Mouse (Mus musculus) forebrain, embryonic 11.5 days (tissue): ENCODE data around the gene U2surp. TPM values are rescaled to one million over a fixed set of nuclear protein-coding genes. Genes with fewer than 3 reads are reported as not detected.

ENCODE experiments used
- ATAC-seq: fragments of 200-750 bp; cut with Nextera tagmentation; replicated peaks from 2 replicates; pipeline ENCODE4 v1.8.0; 2017; ENCODE audit warnings: moderate TSS enrichment; ENCODE audit not compliant: low FRiP score
- DNase-seq: peaks from one replicate; pipeline ENCODE4 v3.0.0-alpha.2; 2017; ENCODE audit warnings: low spot score
- H3K27ac ChIP-seq: fragments of 300-500 bp; sonication (generic); 2 replicates; pipeline ENCODE4 v1.5.1; 2014; ENCODE audit warnings: low read depth, low read length
- H3K27me3 ChIP-seq: fragments of 300-500 bp; sonication (generic); 2 replicates; pipeline ENCODE4 v1.6.1; 2014; ENCODE audit warnings: mild to moderate bottlenecking, low read length, mixed read lengths; ENCODE audit not compliant: control insufficient read depth, insufficient read depth
- H3K36me3 ChIP-seq: fragments of 300-500 bp; sonication (generic); 2 replicates; pipeline ENCODE4 v1.6.1; 2014; ENCODE audit warnings: mild to moderate bottlenecking, low read length, moderate library complexity, mixed read lengths; ENCODE audit not compliant: control insufficient read depth, insufficient read depth
- H3K4me1 ChIP-seq: fragments of 300-500 bp; sonication (generic); replicated peaks from 2 replicates; pipeline ENCODE4 v1.6.1; 2014; ENCODE audit warnings: low read length, mixed read lengths; ENCODE audit not compliant: control insufficient read depth, insufficient read depth
- H3K4me2 ChIP-seq: fragments of 300-500 bp; sonication (generic); 2 replicates; pipeline ENCODE4 v1.6.1; 2014; ENCODE audit warnings: low read depth, mild to moderate bottlenecking, low read length, moderate library complexity, mixed read lengths; ENCODE audit not compliant: severe bottlenecking
- H3K4me3 ChIP-seq: fragments of 300-500 bp; sonication (generic); 2 replicates; pipeline ENCODE4 v1.5.1; 2014; ENCODE audit warnings: low read depth, low read length
- H3K9ac ChIP-seq: fragments of 300-500 bp; sonication (generic); 2 replicates; pipeline ENCODE4 v1.6.1; 2014; ENCODE audit warnings: low read length
- H3K9me3 ChIP-seq: fragments of 300-500 bp; sonication (generic); 2 replicates; pipeline ENCODE4 v1.6.1; 2016; ENCODE audit warnings: low read length, mixed read lengths; ENCODE audit not compliant: control insufficient read depth
- WGBS: fragments of 180-500 bp; shearing (Covaris S2); extraction: QIAGEN DNeasy Blood & Tissue Kit; methylation state at CpG from one replicate; pipeline ENCODE4 v1.1.7; 2014; 5-methylcytosine and 5-hydroxymethylcytosine counted together
- polyA plus RNA-seq: library from polyadenylated mRNA; unstranded; fragments of >200 nt; fragmentation: Nextera tagmentation; extraction: Ambion mirVana; gene quantifications from 2 replicates; pipeline ENCODE4 v1.2.1, GENCODE M21; 2014

Gene U2surp
- polyA plus RNA-seq, 1 experiment from 2014 or later, result 159 TPM

DNA sequence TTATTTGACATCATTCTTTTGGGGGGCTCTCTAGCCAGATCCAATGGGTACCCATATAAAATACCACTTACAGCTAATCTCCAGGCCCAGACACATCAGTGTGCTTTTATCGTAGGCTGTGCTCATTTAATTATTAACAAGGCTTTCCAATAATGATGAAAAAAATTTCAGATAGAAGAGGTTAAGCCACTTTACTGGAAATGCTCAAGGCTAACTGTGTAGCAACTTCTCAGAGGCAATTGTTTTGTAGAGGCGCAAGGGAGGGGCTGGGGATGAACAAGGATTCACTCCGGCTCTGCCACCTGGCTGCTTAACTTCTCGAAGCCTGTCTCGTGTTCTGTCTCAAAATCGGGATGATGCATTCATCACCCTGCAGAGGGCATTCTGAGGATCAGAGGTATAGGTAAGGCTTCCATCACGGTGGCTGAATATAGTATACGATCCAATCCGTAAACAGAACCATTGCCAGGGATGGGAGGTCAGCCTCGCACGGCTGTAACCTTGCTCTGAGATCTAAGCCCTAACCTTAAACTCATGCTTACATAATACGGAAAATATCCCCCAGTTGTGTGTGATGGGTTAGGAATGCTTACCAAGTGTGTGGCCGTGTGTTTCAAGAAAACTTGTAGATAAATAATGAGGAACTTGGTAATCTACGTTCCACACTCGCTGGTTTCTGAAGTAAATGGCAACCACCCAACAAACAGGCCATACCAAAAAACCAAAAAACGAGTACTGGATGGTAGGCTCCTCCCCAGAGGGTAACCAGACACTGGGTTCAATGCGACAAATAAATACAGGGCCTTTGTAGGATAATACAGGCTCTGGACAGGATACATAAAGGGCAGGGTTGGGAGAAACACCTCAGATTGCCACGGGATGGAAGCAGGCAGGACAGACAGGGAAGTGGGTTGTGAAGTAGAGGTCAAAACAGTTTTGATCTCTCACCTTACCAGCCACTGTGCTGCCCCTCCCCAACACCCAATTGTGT lies 42.7 kb upstream of the U2surp start:
- no peak overlapping the region for H3K4me2 ChIP-seq
- DNase-seq (no peak), ATAC-seq (no peak)
- peaks cover 20% of the 10 kb centered on the region for H3K27me3 ChIP-seq
- no peaks in the 10 kb centered on the region for H3K36me3 ChIP-seq
- H3K4me3 ChIP-seq, result no peak overlapping the region
- no peaks in the 10 kb centered on the region for H3K9me3 ChIP-seq
- H3K27ac ChIP-seq, result no peak overlapping the region
- H3K9ac ChIP-seq, result no peak overlapping the region
- peaks cover 3% of the 10 kb centered on the region; the same call in 1 of the 2 replicates for H3K4me1 ChIP-seq
- 87% methylated on average over 18 of the region's 18 CpGs for WGBS

DNA sequence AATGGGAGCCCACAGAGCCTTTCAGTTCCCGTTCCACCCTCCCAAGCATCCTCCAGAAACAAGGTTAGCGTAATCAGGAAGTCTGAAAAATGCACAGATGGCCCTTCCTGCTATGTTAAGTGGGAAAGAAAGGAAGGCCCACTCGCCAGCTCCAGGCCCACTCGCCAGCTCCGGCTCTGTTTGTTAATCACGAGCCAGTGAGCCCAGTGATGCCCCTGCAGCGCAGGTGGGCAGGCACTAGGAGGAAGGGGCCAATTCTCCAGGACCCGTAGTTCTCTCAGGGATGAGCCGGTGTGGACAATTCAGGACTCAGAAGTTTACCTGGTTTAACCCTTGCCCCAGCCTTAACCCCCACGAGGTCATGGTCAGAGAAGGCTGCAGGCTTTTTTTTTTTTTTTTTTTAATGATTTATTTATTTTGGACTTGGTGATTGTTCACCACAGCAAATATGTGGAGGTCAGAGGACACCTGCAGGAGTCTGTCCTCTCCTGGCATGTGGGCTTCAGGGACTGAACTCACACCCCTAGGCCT lies 40.4 kb upstream of the U2surp start:
- Histone ChIP-seq H3K27ac (no peak overlapping the region), H3K4me1 (no peaks in the 10 kb centered on the region), H3K4me3 (no peak overlapping the region), H3K36me3 (no peaks in the 10 kb centered on the region), H3K4me2 (no peak overlapping the region), H3K9ac (no peak overlapping the region), H3K9me3 (no peaks in the 10 kb centered on the region), H3K27me3 (peaks cover 2% of the 10 kb centered on the region)
- DNase-seq (no peak), ATAC-seq (no peak)
- WGBS, result 70% methylated on average over 10 of the region's 10 CpGs

DNA sequence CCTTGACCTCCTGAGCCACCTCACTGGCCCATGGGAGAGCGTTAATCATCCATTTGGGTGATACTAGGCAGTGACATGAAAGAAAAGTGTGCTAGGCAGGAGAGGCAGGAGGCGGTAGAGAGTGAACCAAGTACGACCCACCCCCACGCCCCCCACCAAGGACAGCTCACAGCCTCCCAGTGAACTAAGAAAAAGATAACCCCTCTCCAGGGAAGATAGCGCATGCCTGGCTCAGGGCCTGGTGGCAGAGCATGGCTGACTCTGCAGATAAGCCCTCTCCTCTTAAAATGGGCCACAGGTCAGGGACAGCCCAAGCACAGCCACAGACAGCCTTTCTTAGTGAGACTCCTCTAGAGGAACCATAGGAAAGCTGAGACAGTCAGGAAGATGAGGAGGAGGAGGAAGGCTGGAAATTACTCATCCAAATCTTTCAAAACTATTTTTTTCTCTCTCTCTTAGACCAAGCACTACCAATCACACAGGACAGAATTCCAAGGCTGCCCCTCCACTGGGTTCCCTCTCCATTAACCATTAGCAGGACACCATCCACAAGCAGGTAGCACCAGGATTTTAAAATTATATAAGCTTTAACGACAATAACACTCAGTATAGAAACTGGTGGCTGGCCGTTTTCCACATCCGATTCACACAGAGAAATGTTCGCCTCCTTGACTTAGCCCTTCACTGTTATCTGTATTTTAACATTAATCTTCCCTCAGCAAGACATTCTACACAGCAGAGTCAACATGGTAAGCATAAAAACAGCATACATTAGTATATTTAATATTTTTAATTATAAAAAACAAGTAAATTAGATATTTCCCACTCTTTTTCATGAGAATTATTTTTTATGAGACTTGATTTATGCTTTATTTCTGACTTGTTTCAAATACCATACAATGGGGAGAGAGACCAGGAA lies 39.3 kb upstream of the U2surp start:
- Histone ChIP-seq H3K27ac (no peak overlapping the region), H3K36me3 (no peaks in the 10 kb centered on the region), H3K4me1 (no peaks in the 10 kb centered on the region), H3K4me3 (no peak overlapping the region), H3K27me3 (no peaks in the 10 kb centered on the region), H3K9ac (no peak overlapping the region), H3K4me2 (no peak overlapping the region), H3K9me3 (no peaks in the 10 kb centered on the region)
- DNase-seq (no peak), ATAC-seq (no peak)
- 81% methylated on average over 9 of the region's 9 CpGs for WGBS

DNA sequence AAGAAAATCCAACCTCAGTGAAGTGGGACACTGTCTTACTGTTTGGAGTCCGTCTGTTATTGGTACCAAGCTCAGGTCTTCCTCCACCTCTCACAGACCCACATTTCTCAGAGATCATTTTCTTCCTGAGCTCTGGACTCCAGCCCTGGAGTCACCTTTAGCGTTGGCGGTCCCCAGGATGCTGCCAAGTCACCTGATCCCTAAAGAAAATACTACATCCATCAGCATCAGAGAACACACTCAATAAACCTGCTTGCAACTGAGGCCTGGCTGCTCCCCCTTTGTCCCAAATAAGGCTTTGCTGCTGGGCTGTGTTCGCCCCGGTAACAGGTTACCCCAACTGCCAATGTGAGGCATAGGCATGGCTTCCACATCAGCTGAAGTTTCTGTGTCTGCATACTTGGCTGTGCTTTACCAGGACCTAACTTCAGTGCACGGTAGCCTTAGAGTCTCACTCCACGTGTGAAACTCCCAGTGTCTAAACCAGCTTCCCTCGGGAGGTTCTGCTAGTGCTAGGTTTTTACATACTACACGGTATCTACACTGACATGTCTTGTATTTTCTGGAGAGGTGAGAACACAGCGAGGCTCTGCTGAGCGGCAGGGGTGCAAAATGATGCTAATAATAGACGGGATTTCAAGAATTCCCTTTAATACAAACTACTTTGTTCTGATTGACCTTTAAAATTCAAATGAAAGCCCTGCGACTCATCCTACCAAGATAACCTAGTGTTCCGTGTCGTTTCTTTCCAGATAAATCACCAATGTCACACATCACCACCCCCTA lies 38.0 kb upstream of the U2surp start:
- 83% methylated on average over 15 of the region's 15 CpGs for WGBS

DNA sequence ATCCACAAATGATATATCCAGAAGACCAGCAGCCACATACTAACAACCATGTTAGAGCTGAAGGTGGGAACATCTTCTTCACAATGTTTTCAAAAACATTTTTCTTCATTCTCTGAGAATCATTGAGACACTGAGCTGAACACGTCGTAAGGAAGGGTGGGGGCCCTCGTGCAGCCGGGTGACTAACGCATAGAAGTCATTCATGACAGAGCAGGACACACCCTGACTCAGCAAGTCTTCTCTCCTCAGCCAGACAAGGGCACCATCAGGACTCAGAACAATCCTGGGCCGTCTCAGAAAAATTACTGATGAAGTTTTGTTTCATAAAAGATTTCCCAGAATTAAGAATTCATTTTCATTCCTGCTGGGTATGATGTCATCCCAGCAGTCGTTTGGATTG lies 34.9 kb upstream of the U2surp start:
- no peak overlapping the region for H3K27ac ChIP-seq
- no peaks in the 10 kb centered on the region for H3K27me3 ChIP-seq
- H3K36me3 ChIP-seq, result no peaks in the 10 kb centered on the region
- no peak overlapping the region for H3K9ac ChIP-seq
- no peak for ATAC-seq
- no peak for DNase-seq
- WGBS, result 64% methylated on average over 7 of the region's 7 CpGs
- no peaks in the 10 kb centered on the region for H3K9me3 ChIP-seq
- no peak overlapping the region for H3K4me2 ChIP-seq
- H3K4me3 ChIP-seq, result no peak overlapping the region
- H3K4me1 ChIP-seq, result no peaks in the 10 kb centered on the region

More for the DNA sequence above, 38.0 kb upstream of the U2surp start:
- Histone ChIP-seq H3K4me3 (no peak overlapping the region), H3K9ac (no peak overlapping the region), H3K27ac (no peak overlapping the region), H3K4me2 (no peak overlapping the region), H3K27me3 (no peaks in the 10 kb centered on the region), H3K36me3 (no peaks in the 10 kb centered on the region), H3K9me3 (no peaks in the 10 kb centered on the region), H3K4me1 (no peaks in the 10 kb centered on the region)
- DNase-seq (no peak), ATAC-seq (no peak)

DNA sequence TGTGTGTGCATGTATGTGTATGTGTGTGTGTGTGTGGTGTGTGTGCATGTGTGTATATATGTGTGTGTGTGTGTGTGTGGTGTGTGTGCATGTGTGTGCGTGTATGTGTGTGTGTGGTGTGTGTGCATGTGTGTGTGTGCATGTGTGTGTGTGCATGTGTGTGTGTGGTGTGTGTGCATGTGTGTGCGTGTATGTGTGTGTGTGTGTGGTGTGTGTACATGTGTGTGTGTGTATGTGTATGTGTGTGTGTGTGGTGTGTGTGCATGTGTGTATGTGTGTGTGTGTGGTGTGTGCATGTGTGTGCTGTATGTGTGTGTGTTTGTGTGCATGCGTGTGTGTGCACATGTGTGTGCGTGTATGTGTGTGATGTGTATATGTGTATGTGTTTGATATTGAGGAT lies 32.8 kb upstream of the U2surp start:
- Histone ChIP-seq H3K4me3 (no peak overlapping the region), H3K4me1 (no peaks in the 10 kb centered on the region), H3K27me3 (no peaks in the 10 kb centered on the region), H3K36me3 (no peaks in the 10 kb centered on the region), H3K27ac (no peak overlapping the region), H3K9ac (no peak overlapping the region), H3K4me2 (no peak overlapping the region), H3K9me3 (no peaks in the 10 kb centered on the region)
- ATAC-seq, result no peak
- 95% methylated on average over 4 of the region's 4 CpGs for WGBS
- DNase-seq, result no peak

DNA sequence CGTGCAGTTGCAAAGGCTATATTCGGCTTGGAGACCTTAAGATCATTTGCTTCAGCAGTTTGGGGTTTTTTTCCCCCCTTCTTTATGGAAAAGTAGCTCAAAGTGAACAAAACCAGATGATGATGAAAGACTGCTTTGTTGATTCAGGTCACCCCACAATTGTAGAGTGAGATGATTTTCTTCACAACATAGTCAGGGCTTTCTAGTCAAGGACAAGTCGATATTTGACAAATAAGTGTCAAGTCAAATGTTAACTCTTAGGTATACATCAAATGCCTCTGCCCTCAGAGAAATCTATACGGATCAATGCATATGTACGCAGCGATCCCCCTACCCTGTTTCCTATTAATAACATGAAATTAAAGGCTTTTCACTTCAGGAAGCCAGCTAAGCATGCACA lies 30.7 kb upstream of the U2surp start:
- H3K27ac ChIP-seq, result no peak overlapping the region
- 84% methylated on average over 6 of the region's 6 CpGs for WGBS

More for the DNA sequence above, 30.7 kb upstream of the U2surp start:
- H3K4me1 ChIP-seq, result no peaks in the 10 kb centered on the region
- H3K36me3 ChIP-seq, result no peaks in the 10 kb centered on the region
- H3K4me2 ChIP-seq, result no peak overlapping the region
- 0 out of 2 replicates have a peak overlapping the region, but pooled peaks have one; percentile 2 for H3K9ac ChIP-seq
- no peak for ATAC-seq
- no peak for DNase-seq
- H3K9me3 ChIP-seq, result no peaks in the 10 kb centered on the region
- H3K4me3 ChIP-seq, result no peak overlapping the region
- no peaks in the 10 kb centered on the region for H3K27me3 ChIP-seq
